Mouse (Mus musculus): ENCODE results near the gene Mpp3.
A peak's percentile ranks its signal among the peaks of the same experiment; 100 is the strongest.

Gene Mpp3

DNA sequence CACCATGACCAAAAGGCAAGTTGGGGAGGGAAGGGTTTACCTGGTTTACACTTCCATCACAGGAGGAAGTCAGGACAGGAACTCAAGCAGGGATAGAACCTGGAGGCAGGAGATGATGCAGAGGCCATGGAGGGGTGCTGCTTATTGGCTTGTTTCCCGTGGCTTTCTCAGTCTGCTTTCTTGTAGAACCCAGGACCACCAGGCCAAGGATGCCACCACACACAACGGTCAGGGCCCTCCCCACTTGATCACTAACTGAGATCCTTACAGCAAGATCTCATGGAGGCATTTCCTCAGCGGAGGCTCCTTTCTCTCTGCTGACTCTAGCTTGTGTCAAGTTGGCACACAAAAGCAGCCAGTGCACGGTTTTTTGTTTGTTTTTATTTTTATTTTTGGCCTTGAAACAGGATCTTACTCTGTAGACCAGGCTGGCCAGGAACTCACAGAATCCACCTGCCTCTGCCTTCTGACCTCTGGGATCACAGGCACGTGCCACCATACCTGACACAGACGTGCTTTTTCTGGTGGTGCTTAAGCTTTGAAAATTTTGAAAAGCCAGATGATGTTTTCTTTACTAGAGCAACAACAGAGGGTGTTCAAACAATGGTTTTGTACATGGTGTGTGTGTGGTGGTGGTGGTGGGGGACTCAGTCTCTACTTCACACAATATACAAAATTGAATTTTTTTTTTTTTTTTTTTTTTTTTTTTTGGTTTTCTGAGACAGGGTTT is at the start of gene Mpp3:
TSS of gene Mpp3 (minus strand) at position 375 of the 730 bp plus-strand sequence.
- no peak for DNase-seq (ENCODE audit: low read depth)

- DNase-seq (ENCODE audit: low read depth) = no peak
Measured at GRCm38 (mm10) chr11:102073722-102074121, 45.5 kb upstream of the Mpp3 start.

DNA sequence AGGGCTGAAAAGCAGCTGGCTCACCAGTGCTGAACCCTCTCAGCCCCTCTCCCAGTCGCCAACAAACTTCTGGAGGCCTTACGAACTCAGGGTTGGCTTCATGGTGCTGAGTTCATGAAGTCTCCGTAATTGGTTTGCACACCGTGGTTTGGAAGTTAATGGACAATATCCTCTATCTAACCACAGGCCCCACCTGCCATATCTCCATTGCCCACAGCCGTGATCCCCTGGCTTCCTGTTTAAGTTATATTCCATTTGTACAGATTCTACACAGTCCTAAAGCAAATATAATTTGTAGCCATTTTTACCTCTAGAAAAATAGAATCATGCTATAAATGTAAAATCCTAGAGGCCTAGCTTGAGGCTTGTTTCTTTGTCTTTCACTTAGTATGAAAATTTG is 44.5 kb upstream of the Mpp3 start:
- DNase-seq (ENCODE audit: low read depth) = no peak

GRCm38 (mm10) chr11:102070426-102070825 is 42.2 kb upstream of the Mpp3 start:
- no peak for DNase-seq (ENCODE audit: low read depth)

GRCm38 (mm10) chr11:102069633-102070032 is 41.4 kb upstream of the Mpp3 start:
- no peak for DNase-seq (ENCODE audit: low read depth)

- DNase-seq (ENCODE audit: low read depth) = no peak
Measured at GRCm38 (mm10) chr11:102068969-102069368, 40.7 kb upstream of the Mpp3 start.

DNA sequence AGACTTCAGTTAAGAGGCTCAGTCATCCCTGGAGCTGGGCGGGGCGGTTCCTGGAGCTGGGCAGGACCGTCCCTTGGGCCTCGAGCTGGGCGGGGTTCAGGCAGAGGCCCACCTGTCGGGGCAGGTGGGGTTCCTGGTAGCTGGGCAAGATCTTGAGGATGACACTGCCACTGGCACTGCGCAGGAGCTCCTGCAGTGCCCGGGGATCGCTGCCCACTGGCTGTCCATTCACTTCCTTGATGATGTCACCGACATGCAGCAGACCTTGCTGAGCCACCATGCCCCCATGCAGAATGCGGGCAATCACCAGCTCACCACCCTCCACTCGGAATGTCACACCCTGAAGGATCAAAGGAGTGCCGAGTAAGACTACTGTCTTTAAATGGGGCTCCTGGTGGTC is 34.8 kb upstream of the Mpp3 start:
- no peak for DNase-seq (ENCODE audit: low read depth)

DNA sequence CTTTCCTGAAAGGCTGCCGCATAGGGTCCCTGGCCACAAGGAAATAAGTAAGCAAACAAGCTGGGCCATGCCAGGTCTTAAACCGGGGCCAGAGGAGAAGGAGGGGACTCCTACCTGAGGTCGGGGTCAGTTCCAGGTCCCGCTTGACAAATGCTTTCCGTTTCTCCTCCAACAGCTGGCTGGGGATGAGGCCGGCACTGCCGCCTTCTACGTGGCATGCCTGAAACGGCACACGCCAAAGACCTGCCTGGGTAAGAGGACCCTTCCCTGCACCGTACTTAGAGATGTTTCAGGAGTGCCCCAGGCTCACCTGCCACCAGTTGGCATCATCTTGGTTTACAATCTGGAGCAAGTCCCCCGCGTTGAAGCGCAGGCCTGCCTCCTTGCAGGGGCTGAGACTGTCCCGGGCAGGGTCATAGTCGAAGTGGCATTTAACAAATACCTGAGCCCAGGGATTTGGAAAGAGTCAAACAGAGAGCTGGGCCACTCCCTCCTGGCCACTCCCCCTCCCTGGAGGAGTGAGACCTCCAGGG is 33.7 kb upstream of the Mpp3 start:
- no peak for DNase-seq (ENCODE audit: low read depth)

DNA sequence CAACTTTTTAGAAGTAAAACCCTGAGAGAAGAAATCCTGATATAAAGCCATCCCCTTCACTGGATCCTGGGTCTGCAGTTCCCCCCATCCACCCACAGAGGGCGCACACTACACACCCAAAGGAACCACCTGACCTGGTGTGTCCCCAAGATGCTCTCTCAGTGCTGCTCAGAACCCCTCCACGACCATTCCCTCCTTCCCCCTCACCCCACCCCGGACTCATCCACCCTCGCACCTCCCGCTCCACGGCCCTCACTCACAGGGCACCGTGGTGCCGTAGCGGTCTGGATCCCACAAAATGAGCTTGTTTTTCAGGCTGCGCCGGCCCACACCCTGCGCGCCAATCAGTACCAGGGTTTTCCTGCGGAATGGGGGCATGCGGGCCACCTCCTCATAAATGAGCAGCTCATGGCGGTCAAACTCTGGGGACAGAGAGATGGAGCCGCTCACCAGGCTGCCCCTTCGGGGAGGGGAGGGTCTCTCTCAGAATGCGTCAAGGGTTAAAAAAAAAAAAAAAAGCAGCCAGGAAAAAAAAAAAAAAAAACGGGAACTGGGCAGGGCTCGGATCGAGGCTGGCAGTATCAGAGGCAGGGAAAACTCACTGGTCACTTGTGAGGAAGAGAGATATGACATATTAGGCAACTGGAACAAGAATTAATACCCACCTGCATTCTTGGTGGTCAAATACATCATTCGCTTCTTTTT is 33.1 kb upstream of the Mpp3 start:
- DNase-seq (ENCODE audit: low read depth) = peak; percentile 88

DNA sequence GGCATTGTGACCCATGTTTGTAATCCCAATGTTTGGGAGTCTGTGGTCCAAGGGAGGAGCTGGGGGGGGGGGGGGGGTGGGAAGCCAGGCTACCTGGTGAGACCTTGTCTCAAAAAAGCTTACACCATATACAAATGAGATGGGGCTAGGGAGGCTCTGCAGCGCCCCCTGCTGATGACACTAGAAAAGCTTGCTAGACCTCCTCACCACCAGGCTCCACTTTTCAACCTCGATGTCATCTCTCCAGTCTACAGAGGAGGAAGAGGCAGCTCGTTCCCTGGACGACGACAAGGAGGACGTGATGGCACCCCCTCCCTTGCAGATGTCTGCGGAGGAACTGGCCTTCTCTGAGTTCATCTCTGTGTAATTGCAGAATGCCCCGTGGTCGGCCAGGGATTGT is 25.6 kb upstream of the Mpp3 start:
- peak; percentile 64 for DNase-seq (ENCODE audit: low read depth)

DNA sequence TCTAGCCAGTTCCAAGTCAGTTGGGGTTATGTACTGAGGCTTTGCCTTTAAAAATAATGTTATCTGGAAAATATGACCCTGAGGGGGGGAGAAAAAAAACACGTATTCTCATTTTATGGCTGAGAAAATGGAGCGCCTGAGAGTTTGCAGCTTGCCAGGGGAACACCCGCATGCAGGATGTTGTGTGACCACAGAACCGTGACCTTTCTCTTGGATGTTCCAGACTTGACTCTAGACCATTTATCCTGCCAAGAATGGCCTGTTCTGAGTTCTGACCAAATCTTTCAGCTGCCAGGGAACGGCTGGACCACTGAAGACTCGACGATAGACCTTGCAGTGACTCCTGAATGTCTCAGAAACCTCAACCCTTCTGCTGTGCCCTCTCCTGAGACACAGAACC is 24.9 kb upstream of the Mpp3 start:
- DNase-seq (ENCODE audit: low read depth) = peak; percentile 18

GRCm38 (mm10) chr11:102052697-102053096 is 24.4 kb upstream of the Mpp3 start:
- no peak for DNase-seq (ENCODE audit: low read depth)

GRCm38 (mm10) chr11:102051954-102052353 is 23.7 kb upstream of the Mpp3 start:
- no peak for DNase-seq (ENCODE audit: low read depth)

- no peak for DNase-seq (ENCODE audit: low read depth)
Measured at GRCm38 (mm10) chr11:102051541-102051940, 23.3 kb upstream of the Mpp3 start.

DNA sequence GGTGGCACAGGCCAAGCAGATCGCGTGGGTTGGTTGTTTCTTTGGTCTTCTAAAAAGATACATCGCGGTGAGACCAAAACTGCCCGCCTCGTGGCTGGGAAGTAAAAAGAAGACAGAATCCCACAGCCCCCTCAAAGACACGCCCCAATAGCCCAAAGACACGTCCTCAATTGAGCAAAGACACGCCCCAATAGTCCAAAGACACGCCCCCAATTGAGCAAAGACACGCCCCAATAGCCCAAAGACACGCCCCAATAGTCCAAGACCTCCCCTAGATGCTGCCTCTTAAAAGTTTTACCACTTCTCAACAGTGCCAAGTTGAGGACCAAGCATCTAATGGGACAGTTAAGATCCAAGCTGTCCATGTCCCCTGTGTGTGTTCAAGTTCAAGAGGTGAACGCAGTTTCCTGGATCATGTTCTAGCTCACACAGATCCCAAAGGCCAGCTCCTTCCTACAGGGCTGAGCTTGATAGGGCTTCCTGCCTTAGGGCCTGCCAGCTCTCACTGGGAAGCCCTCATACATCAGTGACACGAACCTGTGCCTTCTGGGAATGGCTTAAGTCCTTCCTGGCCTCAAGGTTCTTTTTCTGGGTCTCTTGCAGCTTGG is 21.7 kb upstream of the Mpp3 start:
- no peak for DNase-seq (ENCODE audit: low read depth)

- no peak for DNase-seq (ENCODE audit: low read depth)
Measured at GRCm38 (mm10) chr11:102046607-102047006, 18.3 kb upstream of the Mpp3 start.

DNA sequence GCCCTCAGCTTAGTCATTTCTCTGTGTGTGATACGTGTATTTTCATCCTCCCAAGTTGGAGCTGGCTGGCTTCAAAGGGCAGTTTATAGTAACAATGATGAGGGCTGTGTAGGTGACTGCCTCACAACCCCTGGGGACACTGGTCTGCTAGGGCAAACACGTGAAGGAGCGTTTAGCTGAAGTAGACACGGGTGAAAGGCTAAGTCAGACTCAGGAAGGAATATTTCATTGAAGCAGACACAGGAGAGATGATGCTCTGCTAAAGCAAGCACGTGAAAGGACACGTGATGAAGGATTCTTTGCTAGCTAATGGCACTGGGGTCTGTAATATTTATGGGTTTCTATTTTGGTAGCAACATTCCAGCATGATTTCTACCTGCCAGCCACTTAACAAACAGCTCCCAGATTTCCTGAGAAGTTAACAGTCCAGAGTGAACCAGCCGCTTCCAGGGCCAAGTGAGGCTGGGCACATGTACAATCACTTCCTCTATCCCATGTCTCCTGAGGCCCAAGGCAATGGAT is 16.5 kb upstream of the Mpp3 start:
- DNase-seq (ENCODE audit: low read depth) = no peak

GRCm38 (mm10) chr11:102043381-102043780 is 15.1 kb upstream of the Mpp3 start:
- no peak for DNase-seq (ENCODE audit: low read depth)

- no peak for DNase-seq (ENCODE audit: low read depth)
Measured at GRCm38 (mm10) chr11:102042971-102043370, 14.7 kb upstream of the Mpp3 start.

- DNase-seq (ENCODE audit: low read depth) = no peak
Measured at GRCm38 (mm10) chr11:102041350-102041949, 13.2 kb upstream of the Mpp3 start, which contains the start of gene Cd300lg. Gene Cd300lg, plus strand, starts transcription at chr11:102041509.

GRCm38 (mm10) chr11:102040646-102041045 is 12.4 kb upstream of the Mpp3 start:
- DNase-seq (ENCODE audit: low read depth) = no peak

GRCm38 (mm10) chr11:102040138-102040524 is 11.9 kb upstream of the Mpp3 start:
- DNase-seq (ENCODE audit: low read depth) = peak; percentile 86

Data from NIH3T3 (cell line).